Comparison of ENCODE assay signal across 25 mouse cellular contexts in the genomic region with DNA sequence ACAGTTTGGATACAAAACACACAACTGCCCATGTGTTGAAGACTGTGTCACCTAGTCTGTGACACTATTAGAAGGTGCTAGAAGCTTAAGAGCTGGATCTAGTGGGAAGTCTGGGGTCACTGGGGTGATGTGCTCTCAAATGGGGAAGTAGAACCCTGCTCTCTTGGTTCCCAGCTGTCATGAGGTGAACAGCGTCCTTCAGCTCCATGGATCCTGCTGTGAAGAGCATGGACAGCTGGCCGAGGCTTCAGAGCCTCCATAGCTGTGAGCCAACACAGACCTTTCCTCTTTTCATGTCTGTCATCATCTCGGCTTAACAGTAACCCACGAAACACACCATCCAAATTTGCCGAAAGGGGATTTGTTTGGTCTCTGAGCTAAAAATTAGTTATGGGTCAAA.
DNase-seq lines count a peak whose midpoint lies in the region; ATAC-seq and TF ChIP-seq lines count a peak whose summit lies in the region.
"Had no signal": no experiment of that assay in that cellular context is flagged by ENCODE, and none has a peak within 500 bp of the region (broad histone marks: within the 10 kb centered on the region; RNA-seq: fewer than 3 reads in every experiment).

No protein-coding gene starts in this region.

- DNase-seq in heart, adult 9 months (ENCODE audit: low spot score in 2 of 2) = no peak
- DNase-seq in heart, postnatal 0 days (ENCODE audit: low spot score) = no peak
- DNase-seq in heart, adult 18-20 months = no peak
- peak; percentile 65 for DNase-seq in MEL (ENCODE audit: low read depth, low spot score)
- DNase-seq in layer of hippocampus, adult 2 months (ENCODE audit: low spot score in 2 of 2) = no peak
- DNase-seq in ovary, adult 18-20 months (ENCODE audit: low spot score) = no peak
- DNase-seq: adrenal gland, postnatal 14 days; cerebellum, adult 11-12 months; cerebellum, adult 9-10 months; cerebellum, postnatal 25 days; gastrocnemius, adult 2 months; gastrocnemius, postnatal 25 days; heart, postnatal 14 days; kidney, adult 8-10 months had no signal

- H3K4me1 ChIP-seq in heart, embryonic 11.5 days (ENCODE audit: control insufficient read depth, insufficient read depth, low read length) = peaks cover 23% of the 10 kb centered on the region
- H3K4me1 ChIP-seq in heart, postnatal 0 days (ENCODE audit: control insufficient read depth, insufficient read depth) = 0 out of 2 replicates have a peak, but pooled peaks cover 3% of the 10 kb centered on the region
- peaks cover 0 to 28% of the 10 kb centered on the region in 2 experiments; a peak in 3 of 4 replicates for H3K4me1 ChIP-seq in MEL (ENCODE audit: control insufficient read depth in 1 of 2, insufficient read depth in 2 of 2, low read length in 2 of 2)
- H3K4me1 ChIP-seq: embryonic facial prominence, embryonic 15.5 days; forebrain, embryonic 10.5 days had no signal

- 43% methylated on average over 5 of the region's 5 CpGs for WGBS in heart, embryonic 11.5 days (ENCODE audit: insufficient replicate concordance)
- 55% methylated on average over 5 of the region's 5 CpGs for WGBS in heart, postnatal 0 days

- H3K4me3 ChIP-seq in heart, embryonic 11.5 days (ENCODE audit: low read depth, low read length) = no peak overlapping the region
- no peak overlapping the region for H3K4me3 ChIP-seq in heart, postnatal 0 days (ENCODE audit: low read depth, low read length)
- H3K4me3 ChIP-seq in MEL (ENCODE audit: control insufficient read depth in 1 of 2, insufficient read depth in 1 of 2, low read depth in 2 of 2, low read length in 2 of 2) = peak overlapping the region in 1 of 2 experiments; percentile 18; a peak in 1 of 4 replicates
- H3K4me3 ChIP-seq in myocyte = no peak overlapping the region
- no peak overlapping the region for H3K4me3 ChIP-seq in layer of hippocampus, adult 2 months
- H3K4me3 ChIP-seq: embryonic facial prominence, embryonic 15.5 days; erythroblast, embryonic 14.5 days; forebrain, embryonic 10.5 days; gastrocnemius, adult 2 months had no signal

- H3ac ChIP-seq in myocyte (ENCODE audit: control insufficient read depth, insufficient read length) = no peak overlapping the region

- H3K4me2 ChIP-seq in heart, embryonic 11.5 days = no peak overlapping the region
- H3K4me2 ChIP-seq in heart, postnatal 0 days (ENCODE audit: low read depth, low read length) = no peak overlapping the region
- H3K4me2 ChIP-seq in myocyte (ENCODE audit: low read depth) = peak overlapping the region; percentile 33
- H3K4me2 ChIP-seq: embryonic facial prominence, embryonic 15.5 days had no signal

- H3K9ac ChIP-seq in heart, embryonic 11.5 days (ENCODE audit: low read depth, low read length) = no peak overlapping the region
- no peak overlapping the region for H3K9ac ChIP-seq in heart, postnatal 0 days (replicated peaks; ENCODE audit: low read depth, low read length)
- H3K9ac ChIP-seq in MEL (ENCODE audit: control insufficient read depth, low read depth, low read length, poor library complexity, severe bottlenecking) = peak overlapping the region; percentile 17; the same call in 1 of the 2 replicates
- H3K9ac ChIP-seq: embryonic facial prominence, embryonic 15.5 days had no signal

- TF ChIP-seq POLR2A in MEL (IDR thresholded peaks at IDR 0.05; ENCODE audit: control insufficient read depth in 1 of 2, insufficient read depth in 1 of 2, low read depth in 1 of 2, low read length in 2 of 2, poor library complexity in 1 of 2) = no peak
- TF ChIP-seq POLR2A in myocyte (IDR thresholded peaks at IDR 0.05; ENCODE audit: insufficient read length, low read depth) = no peak

- peak overlapping the region; percentile 54; the same call in 1 of the 2 replicates for H3K27ac ChIP-seq in heart, embryonic 11.5 days (ENCODE audit: low read depth, low read length)
- 0 out of 2 replicates have a peak overlapping the region, but pooled peaks have one; percentile 34 for H3K27ac ChIP-seq in heart, postnatal 0 days (ENCODE audit: low read depth)
- peak overlapping the region; percentile 12; the same call in 1 of the 2 replicates for H3K27ac ChIP-seq in MEL (ENCODE audit: control insufficient read depth, low read depth, low read length)
- H3K27ac ChIP-seq in layer of hippocampus, adult 2 months = no peak overlapping the region; the same call in 1 of the 2 replicates
- H3K27ac ChIP-seq: embryonic facial prominence, embryonic 15.5 days; forebrain, embryonic 10.5 days; gastrocnemius, adult 2 months had no signal

- no peak for TF ChIP-seq CTCF in heart, postnatal 0 days (IDR thresholded peaks at IDR 0.05; ENCODE audit: low read depth)
- TF ChIP-seq CTCF in MEL (IDR thresholded peaks at IDR 0.05 in 2 of 3, conservative IDR thresholded peaks at IDR 0.05 in 1 of 3; ENCODE audit: control insufficient read depth in 1 of 3, insufficient read depth in 1 of 3, low read depth in 2 of 3, low read length in 3 of 3, poor library complexity in 1 of 3, severe bottlenecking in 1 of 3) = no peak
- no peak for TF ChIP-seq CTCF in layer of hippocampus, adult 2 months (conservative IDR thresholded peaks at IDR 0.05)

- no peak for TF ChIP-seq EP300 in heart, postnatal 0 days (IDR thresholded peaks at IDR 0.05; ENCODE audit: low read depth)
- no peak for TF ChIP-seq EP300 in MEL (IDR thresholded peaks at IDR 0.05; ENCODE audit: low read depth in 1 of 2, low read length in 2 of 2)

- no peak for ATAC-seq in heart, embryonic 11.5 days (replicated peaks; ENCODE audit: insufficient number of reproducible peaks, low FRiP score, low TSS enrichment)
- ATAC-seq in heart, postnatal 0 days (ENCODE audit: insufficient read depth, low read depth) = no peak
- ATAC-seq: CD4-positive, CD25-positive, alpha-beta regulatory T cell, adult 4 months; forebrain, embryonic 14.5 days; hindbrain, embryonic 16.5 days; inflammation-experienced regulatory T-cells, adult 6 months; intestine, postnatal 0 days had no signal

- no peaks in the 10 kb centered on the region for H3K9me3 ChIP-seq in heart, embryonic 11.5 days (replicated peaks; ENCODE audit: control insufficient read depth, low read length)
- no peaks in the 10 kb centered on the region for H3K9me3 ChIP-seq in heart, postnatal 0 days (replicated peaks; ENCODE audit: control insufficient read depth, low read length)
- no peaks in the 10 kb centered on the region for H3K9me3 ChIP-seq in MEL (replicated peaks; ENCODE audit: insufficient read depth, low read length)
- H3K9me3 ChIP-seq: embryonic facial prominence, embryonic 15.5 days; forebrain, embryonic 10.5 days; G1E had no signal

- TF ChIP-seq RAD21 in MEL (IDR thresholded peaks at IDR 0.05; ENCODE audit: low read depth, low read length) = no peak

- no peaks in the 10 kb centered on the region for H3K36me3 ChIP-seq in heart, embryonic 11.5 days (ENCODE audit: control insufficient read depth, insufficient read depth, low read length)
- no peaks in the 10 kb centered on the region for H3K36me3 ChIP-seq in heart, postnatal 0 days (replicated peaks; ENCODE audit: control insufficient read depth, insufficient read depth, low read length)
- H3K36me3 ChIP-seq in MEL (ENCODE audit: control insufficient read depth in 1 of 2, insufficient read depth in 2 of 2, low read length in 2 of 2) (peaks cover 0 to 21% of the 10 kb centered on the region in 2 experiments; a peak in 2 of 4 replicates), myocyte (ENCODE audit: control insufficient read depth, insufficient read depth) (no peaks in the 10 kb centered on the region)
- H3K36me3 ChIP-seq: embryonic facial prominence, embryonic 15.5 days; forebrain, embryonic 10.5 days; G1E had no signal

- H3K79me2 ChIP-seq in MEL (ENCODE audit: control insufficient read depth, insufficient read depth, low read length, poor library complexity) (no peaks in the 10 kb centered on the region), myocyte (ENCODE audit: control insufficient read depth, insufficient read depth) (no peaks in the 10 kb centered on the region)

- no peaks in the 10 kb centered on the region for H3K27me3 ChIP-seq in heart, embryonic 11.5 days (ENCODE audit: control insufficient read depth, insufficient read depth, low read length)
- H3K27me3 ChIP-seq in heart, postnatal 0 days (ENCODE audit: control insufficient read depth, insufficient read depth, low read length) = no peaks in the 10 kb centered on the region
- H3K27me3 ChIP-seq in MEL (ENCODE audit: control insufficient read depth in 1 of 2, insufficient read depth in 2 of 2, low read length in 2 of 2) = no peaks in the 10 kb centered on the region
- no peaks in the 10 kb centered on the region for H3K27me3 ChIP-seq in myocyte (ENCODE audit: control insufficient read depth, insufficient read depth, insufficient read length)
- H3K27me3 ChIP-seq: embryonic facial prominence, embryonic 15.5 days had no signal

TF ChIP-seq in MEL, 35 proteins besides CTCF, POLR2A, EP300 and RAD21:
- TF ChIP-seq MXI1 (IDR thresholded peaks at IDR 0.05; ENCODE audit: low read depth, low read length) (no peak), NELFE (IDR thresholded peaks at IDR 0.05; ENCODE audit: low read depth, low read length) (no peak), ELF1 (IDR thresholded peaks at IDR 0.05; ENCODE audit: low read depth, low read length) (no peak), CHD2 (IDR thresholded peaks at IDR 0.05; ENCODE audit: low read length) (no peak), MAZ (IDR thresholded peaks at IDR 0.05; ENCODE audit: low read depth, low read length) (no peak), JUND (IDR thresholded peaks at IDR 0.05; ENCODE audit: low read depth, low read length) (no peak)

TF ChIP-seq in myocyte, 11 proteins besides CTCF, POLR2A, EP300 and RAD21:
- TF ChIP-seq MYOG (IDR thresholded peaks at IDR 0.05; ENCODE audit: control insufficient read depth in 1 of 3, insufficient read depth in 1 of 3, insufficient read length in 2 of 3, low read depth in 2 of 3) (peak in 1 of 3 experiments; percentile 73), TCF12 (IDR thresholded peaks at IDR 0.05; ENCODE audit: insufficient read depth, poor library complexity, severe bottlenecking) (peak; percentile 25), USF1 (IDR thresholded peaks at IDR 0.05; ENCODE audit: low read depth) (no peak), MYOD1 (IDR thresholded peaks at IDR 0.05; ENCODE audit: control insufficient read depth in 1 of 3, insufficient read length in 2 of 3, low read depth in 2 of 3) (peak; percentile 82 to 98 (median 97)), TCF3 (IDR thresholded peaks at IDR 0.05; ENCODE audit: insufficient read length, low read depth) (peak; percentile 13), CEBPB (IDR thresholded peaks at IDR 0.05; ENCODE audit: insufficient read depth, poor library complexity, severe bottlenecking) (no peak)
